Mouse (Mus musculus): ENCODE measurements around the gene Itpr1. TPM values are rescaled to one million over a fixed set of nuclear protein-coding genes. Genes with fewer than 3 reads are reported as not detected.
A peak's percentile ranks its signal among the peaks of the same experiment; 100 is the strongest.

The Itpr1 gene
- polyA plus RNA-seq, 1 experiment from 2014 or later, result 16.7 TPM

- peaks cover 26% of the 10 kb centered on the region for H3K4me1 ChIP-seq (ENCODE audit: control insufficient read depth, insufficient read depth, low read length)
Measured at GRCm38 (mm10) chr6:108457516-108458181, 244.8 kb downstream of the Itpr1 start.

GRCm38 (mm10) chr6:108458182-108458571 is 245.3 kb downstream of the Itpr1 start:
- no peak overlapping the region for H3K27ac ChIP-seq (ENCODE audit: low read depth, low read length)
- H3K4me2 ChIP-seq, result no peak overlapping the region
- no peaks in the 10 kb centered on the region for H3K9me3 ChIP-seq (replicated peaks; ENCODE audit: control insufficient read depth, low read length)
- H3K4me1 ChIP-seq (ENCODE audit: control insufficient read depth, insufficient read depth, low read length), result peaks cover 26% of the 10 kb centered on the region
- no peaks in the 10 kb centered on the region for H3K27me3 ChIP-seq (ENCODE audit: control insufficient read depth, insufficient read depth, low read length)
- no peak for ATAC-seq (replicated peaks; ENCODE audit: insufficient number of reproducible peaks, low FRiP score, low TSS enrichment)
- no peak overlapping the region for H3K9ac ChIP-seq (ENCODE audit: low read depth, low read length)
- no peak overlapping the region for H3K4me3 ChIP-seq (ENCODE audit: low read depth, low read length)
- no peaks in the 10 kb centered on the region for H3K36me3 ChIP-seq (ENCODE audit: control insufficient read depth, insufficient read depth, low read length)
- WGBS (ENCODE audit: insufficient replicate concordance), result 66% methylated on average over 2 of the region's 2 CpGs

More at GRCm38 (mm10) chr6:108457516-108458181, 244.8 kb downstream of the Itpr1 start:
- peak overlapping the region; percentile 70 for H3K27ac ChIP-seq (ENCODE audit: low read depth, low read length)
- WGBS (ENCODE audit: insufficient replicate concordance), result 61% methylated on average over 14 of the region's 14 CpGs
- ATAC-seq (replicated peaks; ENCODE audit: insufficient number of reproducible peaks, low FRiP score, low TSS enrichment), result no peak
- no peaks in the 10 kb centered on the region for H3K27me3 ChIP-seq (ENCODE audit: control insufficient read depth, insufficient read depth, low read length)
- no peak overlapping the region for H3K9ac ChIP-seq (ENCODE audit: low read depth, low read length)
- no peak overlapping the region for H3K4me2 ChIP-seq
- no peaks in the 10 kb centered on the region for H3K9me3 ChIP-seq (replicated peaks; ENCODE audit: control insufficient read depth, low read length)
- H3K4me3 ChIP-seq (ENCODE audit: low read depth, low read length), result no peak overlapping the region
- H3K36me3 ChIP-seq (ENCODE audit: control insufficient read depth, insufficient read depth, low read length), result no peaks in the 10 kb centered on the region

GRCm38 (mm10) chr6:108458826-108459225 is 245.9 kb downstream of the Itpr1 start:
- no peak overlapping the region for H3K4me2 ChIP-seq
- no peak overlapping the region for H3K9ac ChIP-seq (ENCODE audit: low read depth, low read length)
- H3K4me3 ChIP-seq (ENCODE audit: low read depth, low read length), result no peak overlapping the region
- ATAC-seq (replicated peaks; ENCODE audit: insufficient number of reproducible peaks, low FRiP score, low TSS enrichment), result no peak
- H3K4me1 ChIP-seq (ENCODE audit: control insufficient read depth, insufficient read depth, low read length), result peaks cover 26% of the 10 kb centered on the region
- no peaks in the 10 kb centered on the region for H3K27me3 ChIP-seq (ENCODE audit: control insufficient read depth, insufficient read depth, low read length)
- no peaks in the 10 kb centered on the region for H3K36me3 ChIP-seq (ENCODE audit: control insufficient read depth, insufficient read depth, low read length)
- H3K27ac ChIP-seq (ENCODE audit: low read depth, low read length), result no peak overlapping the region
- 86% methylated on average over 11 of the region's 11 CpGs for WGBS (ENCODE audit: insufficient replicate concordance)
- no peaks in the 10 kb centered on the region for H3K9me3 ChIP-seq (replicated peaks; ENCODE audit: control insufficient read depth, low read length)

GRCm38 (mm10) chr6:108464308-108464979 is 251.5 kb downstream of the Itpr1 start:
- 0 out of 2 replicates have a peak overlapping the region, but pooled peaks have one; percentile 59 for H3K27ac ChIP-seq (ENCODE audit: low read depth, low read length)
- ATAC-seq (replicated peaks; ENCODE audit: insufficient number of reproducible peaks, low FRiP score, low TSS enrichment), result 0 out of 2 replicates have a peak, but pooled peaks have one; percentile 19

GRCm38 (mm10) chr6:108465159-108465558 is 252.3 kb downstream of the Itpr1 start:
- H3K4me2 ChIP-seq, result no peak overlapping the region
- H3K4me1 ChIP-seq (ENCODE audit: control insufficient read depth, insufficient read depth, low read length), result peaks cover 19% of the 10 kb centered on the region; the same call in 1 of the 2 replicates
- no peak overlapping the region for H3K27ac ChIP-seq (ENCODE audit: low read depth, low read length)
- no peak for ATAC-seq (replicated peaks; ENCODE audit: insufficient number of reproducible peaks, low FRiP score, low TSS enrichment)
- WGBS (ENCODE audit: insufficient replicate concordance), result 86% methylated on average over 5 of the region's 5 CpGs
- no peak overlapping the region for H3K9ac ChIP-seq (ENCODE audit: low read depth, low read length)
- H3K4me3 ChIP-seq (ENCODE audit: low read depth, low read length), result no peak overlapping the region
- H3K36me3 ChIP-seq (ENCODE audit: control insufficient read depth, insufficient read depth, low read length), result no peaks in the 10 kb centered on the region
- no peaks in the 10 kb centered on the region for H3K9me3 ChIP-seq (replicated peaks; ENCODE audit: control insufficient read depth, low read length)
- no peaks in the 10 kb centered on the region for H3K27me3 ChIP-seq (ENCODE audit: control insufficient read depth, insufficient read depth, low read length)

More at GRCm38 (mm10) chr6:108464308-108464979, 251.5 kb downstream of the Itpr1 start:
- H3K9me3 ChIP-seq (replicated peaks; ENCODE audit: control insufficient read depth, low read length), result no peaks in the 10 kb centered on the region
- no peaks in the 10 kb centered on the region for H3K36me3 ChIP-seq (ENCODE audit: control insufficient read depth, insufficient read depth, low read length)
- H3K4me1 ChIP-seq (ENCODE audit: control insufficient read depth, insufficient read depth, low read length), result peaks cover 19% of the 10 kb centered on the region; the same call in 1 of the 2 replicates
- no peaks in the 10 kb centered on the region for H3K27me3 ChIP-seq (ENCODE audit: control insufficient read depth, insufficient read depth, low read length)
- no peak overlapping the region for H3K9ac ChIP-seq (ENCODE audit: low read depth, low read length)
- no peak overlapping the region for H3K4me2 ChIP-seq
- WGBS (ENCODE audit: insufficient replicate concordance), result 62% methylated on average over 8 of the region's 8 CpGs
- H3K4me3 ChIP-seq (ENCODE audit: low read depth, low read length), result no peak overlapping the region

- 67% methylated on average over 8 of the region's 8 CpGs for WGBS (ENCODE audit: insufficient replicate concordance)
- no peak overlapping the region for H3K9ac ChIP-seq (ENCODE audit: low read depth, low read length)
- no peak; the same call in 1 of the 2 replicates for ATAC-seq (replicated peaks; ENCODE audit: insufficient number of reproducible peaks, low FRiP score, low TSS enrichment)
- no peak overlapping the region for H3K4me2 ChIP-seq
- H3K9me3 ChIP-seq (replicated peaks; ENCODE audit: control insufficient read depth, low read length), result no peaks in the 10 kb centered on the region
- H3K27ac ChIP-seq (ENCODE audit: low read depth, low read length), result no peak overlapping the region
- H3K4me1 ChIP-seq (ENCODE audit: control insufficient read depth, insufficient read depth, low read length), result peaks cover 19% of the 10 kb centered on the region; the same call in 1 of the 2 replicates
- H3K27me3 ChIP-seq (ENCODE audit: control insufficient read depth, insufficient read depth, low read length), result no peaks in the 10 kb centered on the region
- no peak overlapping the region for H3K4me3 ChIP-seq (ENCODE audit: low read depth, low read length)
- H3K36me3 ChIP-seq (ENCODE audit: control insufficient read depth, insufficient read depth, low read length), result no peaks in the 10 kb centered on the region
Measured at GRCm38 (mm10) chr6:108466061-108466531, 253.2 kb downstream of the Itpr1 start.

GRCm38 (mm10) chr6:108467597-108467996 is 254.7 kb downstream of the Itpr1 start:
- no peak for ATAC-seq (replicated peaks; ENCODE audit: insufficient number of reproducible peaks, low FRiP score, low TSS enrichment)
- H3K27me3 ChIP-seq (ENCODE audit: control insufficient read depth, insufficient read depth, low read length), result no peaks in the 10 kb centered on the region
- no peak overlapping the region for H3K27ac ChIP-seq (ENCODE audit: low read depth, low read length)
- H3K4me1 ChIP-seq (ENCODE audit: control insufficient read depth, insufficient read depth, low read length), result peaks cover 19% of the 10 kb centered on the region; the same call in 1 of the 2 replicates
- no peak overlapping the region for H3K9ac ChIP-seq (ENCODE audit: low read depth, low read length)
- no peaks in the 10 kb centered on the region for H3K36me3 ChIP-seq (ENCODE audit: control insufficient read depth, insufficient read depth, low read length)
- 78% methylated on average over 6 of the region's 6 CpGs for WGBS (ENCODE audit: insufficient replicate concordance)
- no peaks in the 10 kb centered on the region for H3K9me3 ChIP-seq (replicated peaks; ENCODE audit: control insufficient read depth, low read length)
- no peak overlapping the region for H3K4me3 ChIP-seq (ENCODE audit: low read depth, low read length)
- no peak overlapping the region for H3K4me2 ChIP-seq

- H3K4me1 ChIP-seq (ENCODE audit: control insufficient read depth, insufficient read depth, low read length), result peaks cover 19% of the 10 kb centered on the region; the same call in 1 of the 2 replicates
- no peak for ATAC-seq (replicated peaks; ENCODE audit: insufficient number of reproducible peaks, low FRiP score, low TSS enrichment)
- H3K4me2 ChIP-seq, result no peak overlapping the region
- 39% methylated on average over 3 of the region's 3 CpGs for WGBS (ENCODE audit: insufficient replicate concordance)
- H3K27me3 ChIP-seq (ENCODE audit: control insufficient read depth, insufficient read depth, low read length), result no peaks in the 10 kb centered on the region
- no peak overlapping the region for H3K4me3 ChIP-seq (ENCODE audit: low read depth, low read length)
- H3K9ac ChIP-seq (ENCODE audit: low read depth, low read length), result no peak overlapping the region
- H3K36me3 ChIP-seq (ENCODE audit: control insufficient read depth, insufficient read depth, low read length), result 0 out of 2 replicates have a peak, but pooled peaks cover under 1% of the 10 kb centered on the region
- no peaks in the 10 kb centered on the region for H3K9me3 ChIP-seq (replicated peaks; ENCODE audit: control insufficient read depth, low read length)
- H3K27ac ChIP-seq (ENCODE audit: low read depth, low read length), result no peak overlapping the region
Measured at GRCm38 (mm10) chr6:108468226-108468825, 255.4 kb downstream of the Itpr1 start.
